Mouse (Mus musculus) left cerebral cortex, postnatal 14 days (tissue): ENCODE measurements at regions not wholly inside any gene's neighbourhood (a gene's known extent, or its start where the extent isn't known, plus 50 kb on each side); places are given as distances from the start of the nearest gene placed in this dataset.
"Not testable (repeated sequence)": the region's sequence is repeated elsewhere in the genome, so short reads cannot be mapped to it uniquely, and the experiment has no call there.

Experiments used
- DNase-seq, 2 experiments: peaks; one replicate each; pipeline ENCODE4 v3.0.0; 2021 to 2022; ENCODE audit warnings: low spot score in 2 of 2, mixed read lengths in 1 of 2
- intact Hi-C: fragments of 180-260 bp; cut with DNase I; formaldehyde crosslinking; loops from one replicate; pipeline ENCODE4 v1.15.1; 2025

DNA sequence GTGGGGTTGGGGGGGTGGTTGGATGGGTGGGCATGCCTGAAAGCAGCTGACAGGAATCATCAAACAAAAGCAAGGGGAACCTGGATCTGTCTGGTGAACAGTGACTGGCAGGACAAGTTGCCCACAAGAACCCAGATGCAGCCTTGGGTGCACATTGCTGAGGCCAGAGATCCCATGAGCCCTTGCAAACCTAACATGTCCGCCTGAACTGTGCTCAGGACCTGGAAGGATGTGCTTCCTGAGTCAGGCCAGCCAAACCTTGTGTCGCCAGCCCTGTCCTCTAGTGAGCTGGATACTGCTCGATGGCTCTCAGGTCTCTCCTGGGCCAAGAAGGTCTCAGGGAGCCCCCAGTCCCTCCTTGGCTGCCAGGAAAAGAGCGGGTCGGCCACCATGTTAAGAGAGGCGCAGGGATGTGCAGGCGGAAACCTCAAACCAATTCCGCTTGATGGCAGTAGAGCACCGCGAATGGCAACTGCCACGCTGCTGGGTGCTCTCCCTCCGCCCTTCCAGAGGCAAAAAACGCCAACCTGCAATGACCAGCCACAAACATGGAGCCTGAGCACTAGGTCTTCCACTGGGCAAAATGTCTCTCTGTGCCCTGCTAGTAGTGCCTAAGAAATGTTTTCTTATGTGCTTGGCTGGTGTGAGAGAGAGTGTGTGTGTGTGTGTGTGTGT lies 140.2 kb downstream of the Pls3 start:
- peak in 1 of 2 experiments; percentile 88 for DNase-seq
- intact Hi-C loops: not testable (repeated sequence)

DNA sequence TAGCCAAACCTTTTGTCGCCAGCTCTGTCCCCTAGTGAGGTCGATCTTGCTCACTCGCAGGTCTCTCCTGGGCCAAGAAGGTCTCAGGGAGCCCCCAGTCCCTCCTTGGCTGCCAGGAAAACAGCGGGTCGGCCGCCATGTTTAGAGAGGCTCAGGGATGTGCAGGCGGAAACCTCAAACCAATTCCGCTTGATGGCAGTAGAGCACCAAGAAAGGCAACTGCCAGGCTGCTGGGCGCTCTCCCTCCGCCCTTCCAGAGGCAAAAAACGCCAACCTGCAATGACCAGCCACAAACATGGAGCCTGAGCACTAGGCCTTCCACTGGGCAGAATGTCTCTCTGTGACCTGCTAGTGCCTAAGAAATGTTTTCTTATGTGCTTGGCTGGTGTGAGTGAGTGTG lies 141.3 kb downstream of the Pls3 start:
- DNase-seq: peak in 1 of 2 experiments; percentile 94
- intact Hi-C loops: not testable (repeated sequence)

- intact Hi-C loops: not testable (repeated sequence)
- peak in 1 of 2 experiments; percentile 71 for DNase-seq
These were observed 145.2 kb downstream of the Pls3 start for GRCm38 (mm10) chrX:75729791-75730190.

DNA sequence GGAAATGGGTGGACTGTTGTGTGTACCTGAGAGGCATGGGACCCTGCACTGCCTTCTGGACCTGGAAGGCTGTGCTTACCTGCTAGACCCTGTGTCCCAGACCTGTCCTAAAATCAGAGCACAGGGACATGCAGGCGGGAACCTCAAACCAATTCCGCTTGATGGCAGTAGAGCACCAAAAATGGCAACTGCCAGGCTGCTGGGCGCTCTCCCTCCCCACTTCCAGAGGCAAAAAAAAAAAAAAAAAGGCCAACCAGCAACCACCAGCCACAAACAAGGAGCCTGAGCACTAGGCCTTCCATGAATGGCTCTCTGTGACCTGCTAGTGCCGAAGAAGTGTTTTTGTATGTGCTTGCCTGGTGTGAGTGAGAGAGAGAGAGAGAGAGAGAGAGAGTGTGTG lies 146.5 kb downstream of the Pls3 start:
- intact Hi-C loops: no loop called here
- DNase-seq: peak in 1 of 2 experiments; percentile 66

DNA sequence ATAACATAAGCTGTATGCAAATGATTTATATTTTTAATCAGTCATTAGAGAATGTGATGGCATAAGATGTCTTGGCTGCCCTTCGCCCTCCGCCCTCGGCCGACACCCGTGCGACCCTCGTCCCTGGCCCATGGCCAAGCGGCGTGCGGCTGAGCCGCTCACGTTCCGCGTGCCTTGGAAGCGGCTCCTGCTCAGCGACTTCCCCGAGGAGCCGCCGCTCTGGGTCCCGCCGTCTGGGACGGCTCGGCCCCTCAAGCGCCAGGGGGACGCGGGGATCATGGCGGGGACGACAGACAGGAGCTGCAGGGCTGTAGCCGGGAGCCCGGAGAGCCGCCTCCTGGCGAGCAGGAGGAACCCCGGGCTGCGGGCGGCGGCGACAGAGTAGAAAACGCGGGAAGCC lies 145.5 kb upstream of the Rab39b start:
- intact Hi-C loops, DNase-seq: not testable (repeated sequence)

GRCm38 (mm10) chrX:75699949-75700348 lies 121.9 kb upstream of the Rab39b start:
- intact Hi-C loops: no loop called here
- no peak for DNase-seq

- intact Hi-C loops, DNase-seq: not testable (repeated sequence)
These were observed 97.2 kb upstream of the Rab39b start for GRCm38 (mm10) chrX:75675271-75675670.

DNA sequence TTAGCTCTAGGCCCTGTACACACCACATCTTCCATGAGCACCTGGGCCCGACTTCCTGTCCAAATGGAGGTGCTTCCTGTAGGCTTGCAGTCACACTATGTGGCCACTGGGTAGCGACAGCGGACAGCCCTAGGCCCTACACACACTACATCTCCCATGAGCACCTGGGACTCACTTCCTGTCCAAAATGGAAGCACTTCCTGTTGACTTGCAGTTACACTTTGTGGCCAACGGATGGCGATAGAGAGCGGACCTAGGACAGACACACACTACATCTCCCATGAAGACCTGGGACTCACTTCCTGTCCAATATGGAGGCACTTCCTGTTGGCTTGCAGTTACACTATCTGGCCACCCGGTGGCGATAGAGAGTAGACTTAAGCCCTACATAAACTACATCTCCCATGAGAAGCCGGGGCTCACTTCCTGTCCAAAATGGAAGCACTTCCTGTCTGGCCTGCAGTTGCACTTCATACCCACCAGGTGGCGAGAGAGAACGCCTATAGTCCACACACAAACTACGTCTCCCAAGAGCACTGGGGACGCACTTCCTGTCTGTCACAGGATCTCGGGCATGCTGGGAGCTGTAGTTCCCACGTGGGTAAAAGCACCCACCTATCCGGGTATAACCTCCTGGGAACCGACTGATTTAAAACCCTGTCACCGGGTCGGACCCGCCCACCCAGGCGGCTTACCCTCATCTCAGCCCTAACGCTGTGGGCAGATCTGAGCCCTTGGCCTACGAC lies 96.1 kb upstream of the Rab39b start:
- intact Hi-C loops: loop anchor here (5.0 kb wide), 2 partner anchors 97 to 528 kb away; partner anchors contain the start of gene Rab39b
- DNase-seq: peak; percentile 96 to 99

- DNase-seq: no peak
- intact Hi-C loops: loop anchor here (5.0 kb wide), 2 partner anchors 96 to 529 kb away; partner anchors contain the start of gene Rab39b
These were observed 95.5 kb upstream of the Rab39b start for GRCm38 (mm10) chrX:75673586-75673919.

- intact Hi-C loops: loop anchor here (5.0 kb wide), 2 partner anchors 96 to 529 kb away; partner anchors contain the start of gene Rab39b
These were observed 94.9 kb upstream of the Rab39b start for GRCm38 (mm10) chrX:75672976-75673375.

DNA sequence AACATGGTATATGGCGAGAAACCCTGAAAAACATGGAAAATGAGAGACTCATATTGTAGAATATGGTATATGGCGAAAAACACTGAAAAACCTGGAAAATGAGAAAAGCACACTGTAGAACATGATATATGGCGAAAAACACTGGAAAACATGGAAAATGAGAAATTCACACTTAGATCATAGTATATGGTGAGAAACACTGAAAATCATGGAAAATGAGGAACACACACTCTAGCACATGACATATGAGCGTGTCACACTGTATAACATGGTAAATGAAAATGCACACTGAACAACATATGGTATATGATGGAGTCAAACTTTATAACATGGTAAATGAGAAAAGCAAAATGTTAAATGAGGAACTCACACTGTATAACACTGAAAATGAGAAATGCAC lies 89.6 kb upstream of the Rab39b start:
- no peak for DNase-seq
- intact Hi-C loops: no loop called here

More at GRCm38 (mm10) chrX:75672976-75673375, 94.9 kb upstream of the Rab39b start:
- DNase-seq: peak in 1 of 2 experiments; percentile 6

- DNase-seq: no peak
- intact Hi-C loops: no loop called here
These were observed 65.4 kb upstream of the Rab39b start for GRCm38 (mm10) chrX:75643402-75643801.
